Mouse (Mus musculus) left cerebral cortex, postnatal 14 days (tissue): ENCODE data around the gene Sept11. TPM values are rescaled to one million over a fixed set of nuclear protein-coding genes. Genes with fewer than 3 reads are reported as not detected.

ENCODE experiments used
- DNase-seq, 2 experiments: peaks; one replicate each; pipeline ENCODE4 v3.0.0; 2021 to 2022; ENCODE audit warnings: low spot score in 2 of 2, mixed read lengths in 1 of 2
- intact Hi-C: fragments of 180-260 bp; cut with DNase I; formaldehyde crosslinking; loops from one replicate; pipeline ENCODE4 v1.15.1; 2025
- total RNA-seq, 2 experiments: library from RNA; stranded (reverse); gene quantifications; 2 replicates each; pipeline ENCODE4 v1.2.3; 2021

The Sept11 gene
- total RNA-seq, 2 experiments from 2014 or later = 201 to 209 TPM

- intact Hi-C loops = loop anchor here (1.0 to 5.0 kb wide), 2 partner anchors 61 to 116 kb away; partner anchors contain the start of gene Ccng2
- DNase-seq = peak; percentile 96 to 97
Measured at GRCm38 (mm10) chr5:93206109-93207005, 113.1 kb downstream of the Sept11 start, which contains the start of the genes Ccni and 2010109A12Rik. Ccni (minus strand) TSS chr5:93206495. 2010109A12Rik (plus strand) TSS chr5:93206518.

- intact Hi-C loops = loop anchor here (5.0 kb wide), 1 partner anchor 115 kb away; no protein-coding TSS in a partner anchor
- peak; percentile 35 to 41 for DNase-seq
Measured at GRCm38 (mm10) chr5:93207006-93207348, 113.7 kb downstream of the Sept11 start.

GRCm38 (mm10) chr5:93207555-93207954 lies 114.3 kb downstream of the Sept11 start:
- DNase-seq = no peak
- intact Hi-C loops = loop anchor here (5.0 kb wide), 1 partner anchor 115 kb away; no protein-coding TSS in a partner anchor

GRCm38 (mm10) chr5:93218375-93218774 lies 125.1 kb downstream of the Sept11 start:
- DNase-seq = no peak
- intact Hi-C loops = no loop called here

- no peak for DNase-seq
- intact Hi-C loops = no loop called here
Measured at GRCm38 (mm10) chr5:93221661-93222060, 128.4 kb downstream of the Sept11 start.

GRCm38 (mm10) chr5:93224549-93224948 lies 131.3 kb downstream of the Sept11 start:
- intact Hi-C loops = no loop called here
- no peak for DNase-seq

Other genes with a start within 250 kb of the Sept11 start
- gene Sowahb, start 48.4 kb upstream of the Sept11 start, total RNA-seq = 1 to 10 TPM; 5.2 to 6.8 TPM
- 100 to 1,000 TPM; 304 to 308 TPM for gene Ccni, start 113.1 kb downstream of the Sept11 start, total RNA-seq
- gene 2010109A12Rik, start 113.1 kb downstream of the Sept11 start, total RNA-seq = 1 to 10 TPM in 1 of 2 experiments, under 1 TPM in 1; 0.42 to 1.4 TPM
- 10 to 100 TPM; 38.4 to 40.9 TPM for gene Ccng2, start 173.8 kb downstream of the Sept11 start, total RNA-seq